Mouse (Mus musculus) C2C12 (cell line): ENCODE data around the gene Mbd5.

Experiments
- MAX ChIP-seq: IDR thresholded peaks from one replicate; pipeline ENCODE4 v1.6.1; 2011; ENCODE audit warnings: mild to moderate bottlenecking, control low read depth
- MYOD1 ChIP-seq: IDR thresholded peaks from one replicate; pipeline ENCODE4 v1.6.1; 2011; ENCODE audit warnings: low read depth; ENCODE audit not compliant: control insufficient read depth, insufficient read length

DNA sequence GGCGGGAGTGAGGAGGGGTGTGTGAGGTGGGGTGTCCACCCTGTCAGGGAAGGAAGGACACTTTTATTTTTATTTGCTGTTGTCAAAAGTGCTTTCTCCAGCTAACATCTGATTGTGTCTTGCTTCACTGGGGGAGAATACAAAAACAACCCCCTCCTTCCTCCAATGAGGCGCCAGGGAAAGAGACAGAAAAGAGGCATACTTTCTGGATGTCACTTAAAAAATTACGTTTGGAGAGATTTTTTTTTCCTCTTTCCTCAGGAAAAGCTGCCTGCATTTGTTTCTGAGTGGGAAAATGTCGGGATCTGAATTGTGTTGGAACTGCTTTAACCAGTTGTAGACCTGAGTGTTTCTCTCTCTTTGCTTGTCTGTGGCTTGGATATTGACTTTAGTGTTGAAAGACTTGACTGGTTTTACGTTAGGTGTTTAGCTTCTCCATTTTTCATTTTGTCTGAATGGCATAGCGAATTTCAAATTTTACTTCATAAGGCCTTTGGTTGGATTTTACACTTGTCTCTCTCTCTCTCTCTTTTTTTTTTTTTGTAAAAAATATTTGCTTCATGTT, 1.1 kb downstream of the Mbd5 start:
- TF ChIP-seq MAX (no peak), MYOD1 (no peak)
